Mouse (Mus musculus): ENCODE results near the gene Mpp3. TPM values are rescaled to one million over a fixed set of nuclear protein-coding genes. Genes with fewer than 3 reads are reported as not detected.

The Mpp3 gene
- polyA plus RNA-seq, 1 experiment from 2014 or later: 10.3 TPM

GRCm38 (mm10) chr11:102051954-102052353 is 23.7 kb upstream of the Mpp3 start:
- 0 out of 2 replicates have a peak, but pooled peaks cover 5% of the 10 kb centered on the region for H3K27me3 ChIP-seq (replicated peaks; ENCODE audit: low read depth, poor library complexity, severe bottlenecking)
- WGBS: 45% methylated on average over 4 of the region's 4 CpGs
- no peak overlapping the region for H3K27ac ChIP-seq (replicated peaks)

GRCm38 (mm10) chr11:102051541-102051940 is 23.3 kb upstream of the Mpp3 start:
- WGBS: 62% methylated on average over 4 of the region's 4 CpGs
- peak overlapping the region; percentile 26; the same call in 1 of the 2 replicates for H3K27ac ChIP-seq (replicated peaks)

More at GRCm38 (mm10) chr11:102051954-102052353, 23.7 kb upstream of the Mpp3 start:
- no peak overlapping the region for H3K4me3 ChIP-seq
- no peaks in the 10 kb centered on the region for H3K36me3 ChIP-seq (replicated peaks)
- DNase-seq (ENCODE audit: low spot score): no peak
- H3K4me1 ChIP-seq: peaks cover 12% of the 10 kb centered on the region
- no peaks in the 10 kb centered on the region for H3K9me3 ChIP-seq

GRCm38 (mm10) chr11:102049875-102050482 is 21.7 kb upstream of the Mpp3 start:
- no peak overlapping the region for H3K4me3 ChIP-seq
- 0 out of 2 replicates have a peak, but pooled peaks cover 2% of the 10 kb centered on the region for H3K36me3 ChIP-seq (replicated peaks)
- peaks cover 6% of the 10 kb centered on the region; the same call in 1 of the 2 replicates for H3K4me1 ChIP-seq
- WGBS: 57% methylated on average over 14 of the region's 14 CpGs
- 0 out of 2 replicates have a peak, but pooled peaks cover 4% of the 10 kb centered on the region for H3K27me3 ChIP-seq (replicated peaks; ENCODE audit: low read depth, poor library complexity, severe bottlenecking)
- H3K9me3 ChIP-seq: peaks cover 14% of the 10 kb centered on the region
- DNase-seq (ENCODE audit: low spot score): no peak
- H3K27ac ChIP-seq (replicated peaks): no peak overlapping the region

More at GRCm38 (mm10) chr11:102051541-102051940, 23.3 kb upstream of the Mpp3 start:
- Histone ChIP-seq H3K4me3 (no peak overlapping the region), H3K36me3 (replicated peaks) (no peaks in the 10 kb centered on the region), H3K27me3 (replicated peaks; ENCODE audit: low read depth, poor library complexity, severe bottlenecking) (0 out of 2 replicates have a peak, but pooled peaks cover 4% of the 10 kb centered on the region), H3K9me3 (no peaks in the 10 kb centered on the region), H3K4me1 (peaks cover 8% of the 10 kb centered on the region; the same call in 1 of the 2 replicates)
- DNase-seq (ENCODE audit: low spot score): no peak

GRCm38 (mm10) chr11:102046607-102047006 is 18.3 kb upstream of the Mpp3 start:
- Histone ChIP-seq H3K36me3 (replicated peaks) (0 out of 2 replicates have a peak, but pooled peaks cover 2% of the 10 kb centered on the region), H3K27ac (replicated peaks) (no peak overlapping the region), H3K9me3 (peaks cover 18% of the 10 kb centered on the region), H3K27me3 (replicated peaks; ENCODE audit: low read depth, poor library complexity, severe bottlenecking) (no peaks in the 10 kb centered on the region), H3K4me1 (no peaks in the 10 kb centered on the region), H3K4me3 (no peak overlapping the region)
- DNase-seq (ENCODE audit: low spot score): no peak
- 77% methylated on average over 9 of the region's 9 CpGs for WGBS

GRCm38 (mm10) chr11:102044691-102045212 is 16.5 kb upstream of the Mpp3 start:
- H3K27ac ChIP-seq (replicated peaks): no peak overlapping the region
- 0 out of 2 replicates have a peak, but pooled peaks cover 2% of the 10 kb centered on the region for H3K36me3 ChIP-seq (replicated peaks)
- DNase-seq (ENCODE audit: low spot score): no peak
- peaks cover 7% of the 10 kb centered on the region; the same call in 1 of the 2 replicates for H3K4me1 ChIP-seq
- no peaks in the 10 kb centered on the region for H3K27me3 ChIP-seq (replicated peaks; ENCODE audit: low read depth, poor library complexity, severe bottlenecking)
- WGBS: 88% methylated on average over 7 of the region's 7 CpGs
- H3K9me3 ChIP-seq: peaks cover 18% of the 10 kb centered on the region
- no peak overlapping the region for H3K4me3 ChIP-seq

GRCm38 (mm10) chr11:102043381-102043780 is 15.1 kb upstream of the Mpp3 start:
- peaks cover 18% of the 10 kb centered on the region for H3K9me3 ChIP-seq
- peaks cover 1% of the 10 kb centered on the region; the same call in 1 of the 2 replicates for H3K27me3 ChIP-seq (replicated peaks; ENCODE audit: low read depth, poor library complexity, severe bottlenecking)
- no peak overlapping the region for H3K27ac ChIP-seq (replicated peaks)
- H3K4me1 ChIP-seq: peaks cover 11% of the 10 kb centered on the region; the same call in 1 of the 2 replicates
- H3K36me3 ChIP-seq (replicated peaks): 0 out of 2 replicates have a peak, but pooled peaks cover 2% of the 10 kb centered on the region
- no peak overlapping the region for H3K4me3 ChIP-seq
- no peak for DNase-seq (ENCODE audit: low spot score)
- WGBS: 84% methylated on average over 6 of the region's 6 CpGs

- Histone ChIP-seq H3K4me3 (no peak overlapping the region), H3K27ac (replicated peaks) (no peak overlapping the region), H3K27me3 (replicated peaks; ENCODE audit: low read depth, poor library complexity, severe bottlenecking) (peaks cover 6% of the 10 kb centered on the region; the same call in 1 of the 2 replicates), H3K36me3 (replicated peaks) (0 out of 2 replicates have a peak, but pooled peaks cover 2% of the 10 kb centered on the region), H3K4me1 (peaks cover 11% of the 10 kb centered on the region; the same call in 1 of the 2 replicates), H3K9me3 (peaks cover 18% of the 10 kb centered on the region)
- WGBS: 94% methylated on average over 13 of the region's 14 CpGs
- DNase-seq (ENCODE audit: low spot score): no peak
Measured at GRCm38 (mm10) chr11:102042971-102043370, 14.7 kb upstream of the Mpp3 start.

- Histone ChIP-seq H3K27ac (replicated peaks) (no peak within 1 kb of the TSS), H3K36me3 (replicated peaks) (0 out of 2 replicates have a peak, but pooled peaks cover 2% of the 10 kb centered on the region), H3K4me3 (no peak within 1 kb of the TSS), H3K9me3 (peaks cover 18% of the 10 kb centered on the region), H3K27me3 (replicated peaks; ENCODE audit: low read depth, poor library complexity, severe bottlenecking) (peaks cover 9% of the 10 kb centered on the region; the same call in 1 of the 2 replicates), H3K4me1 (peaks cover 11% of the 10 kb centered on the region; the same call in 1 of the 2 replicates)
- 62% methylated on average over 5 of the region's 5 CpGs for WGBS
- DNase-seq (ENCODE audit: low spot score): no peak
Measured at GRCm38 (mm10) chr11:102041350-102041949, 13.2 kb upstream of the Mpp3 start, which contains the start of gene Cd300lg. Gene Cd300lg (plus strand): TSS chr11:102041509.

- Histone ChIP-seq H3K36me3 (replicated peaks) (no peaks in the 10 kb centered on the region), H3K4me3 (no peak overlapping the region), H3K27me3 (replicated peaks; ENCODE audit: low read depth, poor library complexity, severe bottlenecking) (peaks cover 9% of the 10 kb centered on the region; the same call in 1 of the 2 replicates), H3K27ac (replicated peaks) (no peak overlapping the region), H3K4me1 (peaks cover 11% of the 10 kb centered on the region; the same call in 1 of the 2 replicates), H3K9me3 (peaks cover 11% of the 10 kb centered on the region)
- WGBS: 67% methylated on average over 4 of the region's 4 CpGs
- DNase-seq (ENCODE audit: low spot score): no peak
Measured at GRCm38 (mm10) chr11:102040646-102041045, 12.4 kb upstream of the Mpp3 start.

- peak; percentile 92 for DNase-seq (ENCODE audit: low spot score)
- Histone ChIP-seq H3K36me3 (replicated peaks) (no peaks in the 10 kb centered on the region), H3K4me1 (peaks cover 11% of the 10 kb centered on the region; the same call in 1 of the 2 replicates), H3K27ac (replicated peaks) (no peak overlapping the region), H3K27me3 (replicated peaks; ENCODE audit: low read depth, poor library complexity, severe bottlenecking) (peaks cover 9% of the 10 kb centered on the region; the same call in 1 of the 2 replicates), H3K4me3 (no peak overlapping the region), H3K9me3 (peaks cover 6% of the 10 kb centered on the region)
- under 1% methylated on average over 9 of the region's 9 CpGs for WGBS
Measured at GRCm38 (mm10) chr11:102040138-102040524, 11.9 kb upstream of the Mpp3 start.

- H3K27ac ChIP-seq (replicated peaks): no peak overlapping the region
- no peak overlapping the region for H3K4me3 ChIP-seq
- no peaks in the 10 kb centered on the region for H3K36me3 ChIP-seq (replicated peaks)
- whole genome bisulfite sequencing: 73% methylated on average over 13 of the region's 13 CpGs
- H3K4me1 ChIP-seq: peaks cover 11% of the 10 kb centered on the region; the same call in 1 of the 2 replicates
- H3K9me3 ChIP-seq: 0 out of 2 replicates have a peak, but pooled peaks cover under 1% of the 10 kb centered on the region
- peaks cover 9% of the 10 kb centered on the region; the same call in 1 of the 2 replicates for H3K27me3 ChIP-seq (replicated peaks; ENCODE audit: low read depth, poor library complexity, severe bottlenecking)
- no peak for DNase-seq (ENCODE audit: low spot score)
Measured at GRCm38 (mm10) chr11:102039487-102040137, 11.4 kb upstream of the Mpp3 start.

- Histone ChIP-seq H3K4me3 (no peak overlapping the region), H3K4me1 (peaks cover 11% of the 10 kb centered on the region; the same call in 1 of the 2 replicates), H3K27me3 (replicated peaks; ENCODE audit: low read depth, poor library complexity, severe bottlenecking) (peaks cover 9% of the 10 kb centered on the region; the same call in 1 of the 2 replicates), H3K27ac (replicated peaks) (no peak overlapping the region), H3K36me3 (replicated peaks) (no peaks in the 10 kb centered on the region), H3K9me3 (no peaks in the 10 kb centered on the region)
- no peak for DNase-seq (ENCODE audit: low spot score)
- WGBS: 79% methylated on average over 6 of the region's 6 CpGs
Measured at GRCm38 (mm10) chr11:102037789-102038188, 9.5 kb upstream of the Mpp3 start.

Measured in embryonic facial prominence, embryonic 10.5 days (tissue).